Mouse (Mus musculus) natural killer cell, adult 2 months (primary cell): ENCODE data around the gene Pbx4.

Experiments
- DNase-seq, 2 experiments: peaks; one replicate each; pipeline ENCODE4 v3.0.0; 2022; ENCODE audit warnings: low spot score in 2 of 2

The Pbx4 gene

DNA sequence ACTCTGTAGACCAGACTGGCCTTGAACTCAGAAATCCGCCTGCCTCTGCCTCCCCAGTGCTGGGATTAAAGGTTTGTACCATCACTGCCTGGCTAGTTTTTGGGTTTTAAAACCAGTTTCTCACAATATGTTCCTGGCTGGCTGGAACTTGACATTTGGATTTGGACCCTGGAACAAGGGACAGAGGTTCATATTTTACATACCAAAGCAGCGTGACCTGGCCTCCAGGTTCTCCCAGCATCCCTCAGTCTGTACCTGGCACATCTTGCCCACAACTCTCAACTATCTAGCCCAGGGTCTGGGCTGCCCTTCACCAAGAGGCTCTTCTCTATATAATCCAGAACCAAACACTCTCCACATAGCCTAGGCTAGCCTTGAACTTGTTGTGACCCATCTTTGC lies 67.6 kb downstream of the Pbx4 start:
- DNase-seq: no peak

DNA sequence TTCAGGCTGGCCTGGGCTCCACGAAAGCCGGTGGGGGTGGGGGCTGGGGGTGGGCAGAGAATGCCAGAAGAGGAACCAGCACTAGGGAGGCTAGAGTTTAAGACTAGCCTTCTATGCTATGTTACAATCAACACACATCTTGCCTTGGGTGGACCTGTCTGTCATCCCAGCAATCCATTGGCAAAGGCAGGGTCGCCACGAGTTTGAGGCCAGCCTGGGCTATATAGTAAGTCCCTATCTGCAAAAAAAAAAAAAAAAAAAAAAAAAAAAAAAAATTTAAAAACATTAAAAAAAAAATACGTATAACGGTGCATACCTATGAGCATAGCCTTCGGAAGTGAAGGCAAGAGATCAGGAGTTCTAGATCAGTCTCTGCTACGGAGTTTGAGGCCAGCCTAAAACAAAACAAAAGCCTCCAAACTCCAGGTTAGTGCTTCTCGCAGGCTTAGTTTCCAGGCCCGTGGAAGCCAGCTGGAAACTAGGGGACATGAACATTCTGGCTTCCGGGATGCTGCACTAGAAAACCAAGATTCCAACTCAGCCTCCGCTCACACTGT lies 68.7 kb downstream of the Pbx4 start:
- no peak for DNase-seq

DNA sequence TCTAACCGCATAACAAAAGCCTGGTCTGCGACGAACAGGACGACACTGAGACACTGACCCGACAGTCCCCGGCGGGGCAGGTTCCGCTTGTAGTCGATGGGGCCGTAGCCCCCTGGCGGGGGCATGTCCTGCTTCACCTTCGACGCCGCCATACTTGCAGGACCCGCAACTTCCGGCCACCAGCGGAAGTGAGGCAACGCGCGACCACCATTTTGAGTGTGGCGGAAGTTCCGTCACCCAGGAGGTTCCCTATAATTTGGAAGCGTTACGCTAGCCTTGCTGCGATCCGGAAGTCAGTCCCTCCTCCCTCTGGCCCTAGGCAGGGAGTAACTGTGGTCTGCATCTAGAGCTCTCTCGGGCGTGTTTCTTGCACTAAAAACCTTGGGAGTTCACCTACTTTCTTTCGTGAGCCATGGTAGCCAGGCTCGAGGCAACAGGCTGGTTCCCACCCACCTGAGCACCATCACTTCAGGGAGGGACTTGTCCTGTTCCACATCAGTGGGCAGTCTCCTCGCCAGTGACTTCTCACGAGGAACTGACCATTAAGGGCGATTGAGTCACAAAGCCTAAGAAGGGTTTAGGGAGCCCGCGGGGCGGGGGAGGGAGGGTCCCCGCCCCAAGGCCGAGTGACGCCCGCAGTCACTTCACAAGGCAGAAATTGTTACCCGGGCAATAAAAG lies 69.3 kb downstream of the Pbx4 start:
- peak; percentile 96 for DNase-seq

DNA sequence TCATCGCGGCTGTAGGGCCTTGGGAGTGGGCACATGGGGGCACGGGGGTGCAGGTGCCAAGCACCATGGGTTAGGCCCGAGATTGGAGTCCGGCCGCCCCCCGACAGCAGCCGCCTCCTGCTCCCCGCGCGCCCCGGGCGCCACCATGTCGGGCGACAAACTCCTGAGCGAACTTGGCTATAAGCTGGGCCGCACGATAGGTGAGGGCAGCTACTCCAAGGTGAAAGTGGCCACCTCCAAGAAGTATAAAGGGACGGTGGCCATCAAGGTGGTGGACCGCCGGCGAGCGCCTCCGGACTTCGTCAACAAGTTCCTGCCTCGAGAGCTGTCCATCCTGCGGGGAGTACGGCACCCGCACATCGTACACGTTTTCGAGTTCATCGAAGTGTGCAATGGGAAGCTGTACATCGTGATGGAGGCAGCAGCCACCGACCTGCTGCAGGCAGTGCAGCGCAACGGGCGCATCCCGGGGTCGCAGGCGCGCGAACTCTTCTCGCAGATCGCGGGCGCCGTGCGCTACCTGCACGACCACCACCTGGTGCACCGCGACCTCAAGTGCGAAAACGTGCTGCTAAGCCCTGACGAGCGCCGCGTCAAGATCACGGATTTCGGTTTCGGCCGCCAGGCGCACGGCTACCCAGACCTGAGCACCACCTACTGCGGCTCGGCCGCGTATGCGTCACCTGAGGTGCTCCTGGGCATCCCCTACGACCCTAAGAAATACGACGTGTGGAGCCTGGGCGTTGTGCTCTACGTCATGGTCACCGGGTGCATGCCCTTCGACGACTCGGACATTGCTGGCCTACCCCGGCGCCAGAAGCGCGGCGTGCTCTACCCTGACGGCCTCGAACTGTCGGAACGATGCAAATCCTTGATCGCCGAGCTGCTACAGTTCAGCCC lies 70.1 kb downstream of the Pbx4 start, which contains the start of the genes Tssk6, Ndufa13 and Yjefn3:
Gene Tssk6, plus strand, starts transcription at position 22 of the 900 bp plus-strand sequence.
Gene Ndufa13, minus strand, starts transcription at position 396 of the 900 bp plus-strand sequence.
Gene Yjefn3, minus strand, starts transcription at position 550 of the 900 bp plus-strand sequence.
- DNase-seq: peak; percentile 83 to 87

DNA sequence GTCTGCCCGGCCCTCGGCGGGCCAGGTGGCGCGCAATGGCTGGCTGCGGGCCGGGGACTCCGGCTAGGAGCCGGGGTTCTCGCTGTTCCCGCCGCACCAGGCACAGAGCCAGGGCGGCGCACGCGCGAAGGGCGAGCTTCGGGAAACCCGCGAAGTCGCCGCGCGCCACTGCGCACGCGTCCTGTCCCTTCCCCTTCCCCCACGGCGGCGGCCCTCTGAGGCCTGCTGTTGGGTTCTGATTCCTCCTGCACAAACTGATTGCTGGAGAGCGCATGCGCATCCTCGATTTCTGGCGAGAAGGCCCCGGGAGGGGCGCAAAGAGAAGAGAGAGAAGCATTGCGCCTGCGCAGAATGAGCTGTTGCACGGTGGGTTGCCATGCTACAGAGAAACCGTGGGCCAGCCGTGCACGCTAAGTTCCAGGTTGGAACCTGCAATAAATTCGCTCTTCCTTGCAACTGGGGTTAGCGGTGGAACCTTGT lies 70.8 kb downstream of the Pbx4 start:
- peak; percentile 86 to 93 for DNase-seq

DNA sequence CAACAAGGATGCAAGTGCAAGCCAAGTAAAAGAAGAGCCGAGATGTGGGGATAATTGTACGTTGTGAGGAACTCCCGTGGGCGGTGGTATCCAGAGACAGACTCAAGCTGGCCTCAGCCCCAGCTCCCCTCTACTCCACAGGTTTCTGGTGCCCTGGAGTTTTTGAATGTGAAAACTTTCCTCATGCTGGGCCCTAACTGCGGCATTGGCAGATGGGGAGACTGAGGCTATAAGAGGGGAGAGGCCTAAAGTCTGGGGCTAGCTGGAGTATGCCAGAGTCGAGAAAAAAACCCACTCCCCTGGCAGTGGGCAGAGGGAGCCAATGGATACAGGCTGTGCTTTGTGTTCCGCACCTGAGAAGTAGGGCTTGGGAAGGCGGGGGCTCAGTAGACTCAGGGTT lies 71.8 kb downstream of the Pbx4 start:
- DNase-seq: no peak

DNA sequence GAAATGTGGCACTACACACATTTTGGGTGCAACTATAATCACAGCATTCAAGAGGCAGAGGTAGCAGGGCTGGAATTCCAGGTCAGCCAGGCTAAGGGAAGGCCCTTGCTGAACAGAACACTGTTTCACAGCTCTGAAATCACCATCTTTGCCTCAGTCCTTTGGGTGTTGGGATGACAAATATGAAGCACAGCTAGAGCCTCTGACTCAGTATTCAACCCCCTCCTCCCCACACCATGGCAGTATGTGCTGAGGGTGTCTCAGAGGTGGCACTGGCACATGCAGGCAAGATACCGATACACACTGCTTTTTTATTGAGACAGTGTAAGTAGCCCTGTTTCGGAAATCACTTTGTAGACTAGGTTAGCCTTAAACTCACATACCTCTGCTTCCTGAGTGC lies 74.0 kb downstream of the Pbx4 start:
- no peak for DNase-seq

DNA sequence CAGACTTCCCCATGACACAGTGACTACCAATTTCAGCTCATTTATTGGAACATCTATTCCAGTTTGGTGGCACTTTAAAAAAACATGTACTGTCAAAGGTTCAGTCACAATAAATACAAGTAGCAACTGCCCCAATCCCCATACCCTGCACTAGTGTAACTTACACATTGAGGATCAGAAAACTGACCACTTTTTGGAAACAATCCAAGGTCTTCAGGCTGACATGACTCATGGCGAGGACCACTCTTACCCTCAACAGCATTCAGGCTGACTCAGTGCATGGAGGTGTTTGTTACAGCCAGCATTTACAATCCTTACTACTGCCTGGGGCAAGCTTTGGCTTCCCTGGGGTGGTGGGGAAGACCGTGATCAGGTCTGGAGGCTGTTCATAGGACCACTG lies 74.8 kb downstream of the Pbx4 start:
- no peak for DNase-seq

DNA sequence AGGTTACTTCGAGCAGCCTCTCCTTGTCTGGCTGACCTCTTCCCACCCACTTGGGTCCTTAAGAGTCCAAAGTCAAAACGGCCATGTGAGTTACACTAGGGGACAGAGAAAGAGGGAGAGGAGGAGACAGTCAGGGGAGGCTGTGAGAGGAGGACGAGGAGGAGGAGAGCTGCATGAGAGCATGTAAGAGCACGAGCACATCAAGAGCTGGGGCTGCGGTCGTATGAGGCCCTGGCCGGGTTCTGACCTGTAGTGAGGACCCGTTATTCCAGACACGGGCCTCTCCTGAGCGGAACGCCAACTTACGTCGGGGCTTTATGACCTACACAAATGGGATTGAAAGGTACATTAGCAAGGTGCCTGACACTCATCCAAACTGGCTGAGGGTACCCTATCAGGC lies 79.6 kb downstream of the Pbx4 start:
- no peak for DNase-seq

DNA sequence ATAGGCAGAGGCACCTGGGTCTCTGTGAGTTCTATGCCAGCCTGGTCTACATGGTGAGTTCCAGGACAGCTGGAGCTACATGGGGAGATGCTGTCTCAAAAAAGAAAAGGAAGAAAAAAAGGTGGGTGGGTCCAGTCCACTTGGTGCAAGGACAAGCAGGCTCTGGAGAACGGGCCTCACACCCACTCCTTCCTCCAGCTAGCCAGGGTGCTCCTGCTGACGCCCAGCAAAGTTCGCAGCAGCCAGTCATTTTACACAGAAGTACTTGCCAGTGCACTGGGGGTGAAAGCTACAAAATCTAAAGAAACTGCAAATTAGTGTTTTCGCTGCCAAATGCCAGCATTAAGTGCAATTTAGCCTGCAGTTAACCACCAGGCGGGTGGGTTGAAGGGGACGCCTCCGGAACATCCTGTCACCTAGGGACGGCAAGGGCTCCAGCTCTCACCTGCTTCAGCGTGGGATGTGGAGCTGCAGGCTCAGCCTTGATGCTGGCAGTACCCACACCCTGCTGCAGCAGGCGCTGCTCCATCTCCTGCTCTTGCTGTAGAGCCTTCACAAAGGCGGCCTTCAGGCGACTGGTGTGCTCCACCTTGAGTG lies 80.3 kb downstream of the Pbx4 start:
- DNase-seq: no peak

DNA sequence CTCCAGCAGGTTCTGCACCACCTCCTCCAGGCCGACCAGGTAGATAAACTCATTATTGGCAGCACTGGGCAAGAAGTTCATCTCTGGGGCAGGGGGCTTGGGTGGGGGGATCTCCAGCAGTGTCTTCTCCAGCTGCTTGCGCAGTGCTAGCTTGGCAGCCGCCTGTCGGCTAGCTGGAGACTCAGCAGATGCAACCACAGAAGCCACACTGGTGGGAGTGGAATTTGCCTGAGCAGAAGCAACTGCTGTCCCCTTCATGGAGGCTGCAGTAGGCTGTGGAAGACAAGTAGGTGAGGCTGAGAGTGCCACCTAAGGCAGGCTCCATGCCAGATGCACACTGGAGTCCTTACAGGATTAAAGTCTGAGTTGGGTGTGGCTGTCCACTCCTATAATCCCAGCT lies 82.2 kb downstream of the Pbx4 start:
- DNase-seq: no peak

DNA sequence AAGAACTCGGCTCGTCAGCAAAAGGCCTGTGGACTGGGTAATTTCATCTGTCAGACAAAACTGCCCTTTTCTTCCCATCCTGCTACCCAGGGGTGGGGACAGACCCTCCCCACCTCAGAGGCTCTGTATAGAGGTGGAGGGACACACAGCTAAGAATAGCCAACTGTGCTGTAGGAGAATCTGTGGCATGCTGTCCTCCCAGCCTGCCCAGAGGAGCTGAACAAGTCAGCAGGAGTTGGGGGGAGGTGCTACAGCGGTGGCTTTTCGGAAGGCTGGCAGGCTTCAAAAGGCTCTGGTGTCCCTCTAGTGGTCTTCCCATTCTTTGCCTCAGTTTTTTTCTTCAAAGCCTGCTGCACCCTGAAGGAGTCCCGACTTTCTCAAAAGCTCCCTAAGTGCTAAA lies 83.5 kb downstream of the Pbx4 start:
- DNase-seq: no peak

DNA sequence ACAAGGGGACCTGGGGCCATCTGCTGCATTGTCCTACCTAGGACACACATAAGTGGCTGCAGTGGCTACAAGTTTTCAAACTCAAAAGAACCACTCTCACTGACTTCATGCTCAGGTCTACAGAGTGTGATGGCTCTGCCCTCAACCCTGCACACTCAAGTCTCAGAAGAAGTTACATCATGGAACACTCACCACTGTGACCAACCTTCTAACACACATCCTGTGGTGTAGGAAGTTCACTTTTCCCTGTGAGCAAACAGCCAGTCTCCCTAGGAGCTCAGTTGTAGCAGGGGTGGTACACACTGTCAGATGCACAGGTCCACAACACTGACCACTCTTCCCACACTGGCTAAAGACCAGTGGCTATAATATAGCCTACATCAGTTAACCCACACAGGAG lies 86.2 kb downstream of the Pbx4 start:
- peak in 1 of 2 experiments; percentile 20 for DNase-seq

DNA sequence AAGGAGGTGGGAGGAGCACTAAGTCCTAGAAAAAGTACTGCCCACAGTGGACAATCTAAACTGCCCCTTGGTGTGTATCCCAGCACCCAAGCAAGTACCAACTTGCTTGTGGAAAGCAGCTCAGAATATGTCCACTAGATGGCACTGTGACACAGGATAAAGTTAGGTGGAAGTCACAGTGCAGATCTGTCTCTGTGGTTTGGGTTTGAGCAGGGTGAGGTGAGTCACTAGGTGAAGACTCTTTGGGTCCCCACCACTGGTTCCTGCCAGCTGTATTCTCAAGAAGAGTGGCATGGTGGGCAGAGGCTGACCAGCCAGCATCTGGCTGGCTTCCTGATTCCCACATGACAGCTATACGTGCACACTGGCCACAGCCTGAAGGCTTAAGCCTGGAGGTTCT lies 86.7 kb downstream of the Pbx4 start:
- peak; percentile 89 to 90 for DNase-seq

DNA sequence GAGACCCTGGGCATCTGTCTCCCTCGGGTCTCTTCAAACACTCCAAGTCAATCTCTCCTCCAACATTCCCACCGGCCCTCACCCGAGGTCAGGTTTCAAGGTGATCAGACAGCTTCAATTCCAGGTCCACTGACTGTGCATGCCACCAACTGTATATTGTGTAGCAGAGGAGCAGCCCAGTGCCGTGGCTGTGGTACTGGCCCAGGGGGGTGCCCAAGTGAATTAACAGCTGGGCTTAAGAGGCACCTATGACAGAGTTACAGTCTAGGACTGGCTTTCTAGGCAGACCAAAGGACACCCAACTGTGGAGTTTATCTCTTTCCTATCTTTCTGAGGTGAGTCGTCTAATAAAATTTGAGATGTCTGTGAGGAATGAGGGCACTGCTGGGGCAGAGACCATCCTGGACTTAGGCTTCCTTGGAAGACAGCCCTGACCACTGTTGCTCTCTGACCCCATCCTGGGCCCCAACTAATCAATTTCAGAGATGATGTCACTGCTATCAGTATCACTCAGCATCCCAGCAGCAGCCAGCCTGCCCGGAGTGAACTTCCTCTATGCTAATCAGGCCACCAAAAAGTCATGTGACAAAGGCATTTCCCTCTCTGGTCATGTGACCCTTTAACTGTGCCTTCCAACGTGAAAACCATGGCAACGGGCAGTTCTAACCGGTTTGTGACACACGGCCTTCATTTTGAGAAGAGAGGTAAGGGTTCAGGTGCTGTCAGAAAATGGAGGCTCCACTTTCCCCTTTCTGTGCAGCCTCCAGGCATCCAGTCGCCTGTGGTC lies 87.8 kb downstream of the Pbx4 start:
- peak; percentile 92 to 93 for DNase-seq

DNA sequence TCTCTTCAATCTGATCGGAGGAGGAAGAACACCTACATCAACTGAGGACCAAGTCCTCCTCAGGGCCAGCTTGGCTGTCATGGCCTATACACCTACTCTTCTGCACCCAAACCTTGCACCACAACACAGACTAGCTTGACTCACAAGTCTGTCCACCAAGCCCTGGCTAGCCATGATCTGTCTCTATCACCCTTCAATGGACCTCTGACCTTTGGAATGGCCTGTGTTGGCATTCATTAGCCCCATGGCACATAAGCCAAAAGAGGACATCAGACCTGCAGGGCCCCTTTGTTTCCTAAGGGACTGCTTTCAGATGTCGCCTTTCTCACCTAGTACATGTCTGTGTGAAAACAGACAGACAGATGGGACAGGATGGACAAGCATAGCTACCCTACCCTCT lies 88.8 kb downstream of the Pbx4 start:
- peak in 1 of 2 experiments; percentile 21 for DNase-seq
